12 mouse cellular contexts compared by ENCODE assay signal in genomic region chr11:77456866-77457265, GRCm38 (mm10). TPM values are rescaled to one million over a fixed set of nuclear protein-coding genes. Genes with fewer than 3 reads are reported as not detected.
DNase-seq lines count a peak whose midpoint lies in the region; ATAC-seq and TF ChIP-seq lines count a peak whose summit lies in the region.
"Had no signal": no experiment of that assay in that cellular context is flagged by ENCODE, and none has a peak within 500 bp of the region (broad histone marks: within the 10 kb centered on the region; RNA-seq: fewer than 3 reads in every experiment).

No protein-coding gene starts in this region.

- WGBS in intestine, embryonic 14.5 days = 42% methylated on average over 6 of the region's 6 CpGs
- 57% methylated on average over 6 of the region's 6 CpGs for WGBS in intestine, postnatal 0 days
- 33% methylated on average over 6 of the region's 6 CpGs for WGBS in heart, embryonic 16.5 days

- H3K9ac ChIP-seq in intestine, embryonic 14.5 days (ENCODE audit: low read length) = no peak overlapping the region
- no peak overlapping the region for H3K9ac ChIP-seq in intestine, postnatal 0 days (ENCODE audit: low read depth, low read length)
- H3K9ac ChIP-seq in heart, embryonic 16.5 days (ENCODE audit: low read length) = no peak overlapping the region; the same call in 1 of the 2 replicates
- H3K9ac ChIP-seq: hindbrain, embryonic 12.5 days; liver, postnatal 0 days had no signal

- no peak overlapping the region for H3K4me2 ChIP-seq in intestine, embryonic 14.5 days (ENCODE audit: low read length)
- H3K4me2 ChIP-seq in intestine, postnatal 0 days (replicated peaks; ENCODE audit: low read depth) = no peak overlapping the region
- H3K4me2 ChIP-seq in heart, embryonic 16.5 days (ENCODE audit: low read depth, low read length) = peak overlapping the region; percentile 2; the same call in 1 of the 2 replicates
- H3K4me2 ChIP-seq: hindbrain, embryonic 12.5 days had no signal

- H3K9me3 ChIP-seq in intestine, embryonic 14.5 days (ENCODE audit: control insufficient read depth, low read length) = no peaks in the 10 kb centered on the region
- no peaks in the 10 kb centered on the region for H3K9me3 ChIP-seq in intestine, postnatal 0 days (ENCODE audit: control insufficient read depth)
- no peaks in the 10 kb centered on the region for H3K9me3 ChIP-seq in heart, embryonic 16.5 days (replicated peaks; ENCODE audit: control insufficient read depth, low read length)
- H3K9me3 ChIP-seq: hindbrain, embryonic 12.5 days had no signal

- peaks cover 2% of the 10 kb centered on the region; the same call in 1 of the 2 replicates for H3K4me1 ChIP-seq in intestine, embryonic 14.5 days (replicated peaks; ENCODE audit: control insufficient read depth, insufficient read depth, low read length)
- H3K4me1 ChIP-seq in intestine, postnatal 0 days (replicated peaks; ENCODE audit: control insufficient read depth, insufficient read depth, low read length) = no peaks in the 10 kb centered on the region
- peaks cover 22% of the 10 kb centered on the region for H3K4me1 ChIP-seq in heart, embryonic 16.5 days (ENCODE audit: control insufficient read depth, insufficient read depth, low read length)

- DNase-seq in cerebellum, adult 18-20 months = peak; percentile 47 to 58
- DNase-seq in cerebellum, adult 11 months = no peak
- peak; percentile 43 for DNase-seq in intestine, embryonic 14.5 days (ENCODE audit: low spot score)
- DNase-seq in A20 (ENCODE audit: low read depth, low spot score) = peak; percentile 24
- DNase-seq in urinary bladder, postnatal 25 days (ENCODE audit: low spot score) = no peak
- no peak for DNase-seq in adrenal gland, postnatal 36 days
- DNase-seq: liver, postnatal 0 days; thymus, postnatal 36 days had no signal

- no peak for ATAC-seq in intestine, embryonic 14.5 days (replicated peaks; ENCODE audit: low FRiP score, low TSS enrichment, low read depth)
- no peak for ATAC-seq in intestine, postnatal 0 days
- peak; percentile 29 for ATAC-seq in heart, embryonic 16.5 days (replicated peaks; ENCODE audit: extremely low read depth, insufficient read depth, low FRiP score)
- ATAC-seq: liver, postnatal 0 days; midbrain, embryonic 16.5 days had no signal

- no peak overlapping the region for H3K27ac ChIP-seq in intestine, embryonic 14.5 days (ENCODE audit: low read depth)
- no peak overlapping the region for H3K27ac ChIP-seq in intestine, postnatal 0 days (ENCODE audit: low read depth, low read length)
- peak overlapping the region; percentile 77 for H3K27ac ChIP-seq in heart, embryonic 16.5 days (ENCODE audit: low read length)
- H3K27ac ChIP-seq: hindbrain, embryonic 12.5 days had no signal

- H3K36me3 ChIP-seq in intestine, embryonic 14.5 days (ENCODE audit: control insufficient read depth, insufficient read depth, low read length) = peaks cover 9% of the 10 kb centered on the region; the same call in 1 of the 2 replicates
- peaks cover 23% of the 10 kb centered on the region for H3K36me3 ChIP-seq in intestine, postnatal 0 days (ENCODE audit: control insufficient read depth, insufficient read depth)
- peaks cover 23% of the 10 kb centered on the region for H3K36me3 ChIP-seq in heart, embryonic 16.5 days (ENCODE audit: control insufficient read depth, insufficient read depth)

- no peak overlapping the region for H3K4me3 ChIP-seq in intestine, embryonic 14.5 days (ENCODE audit: low read depth, low read length)
- H3K4me3 ChIP-seq in intestine, postnatal 0 days (ENCODE audit: low read depth, low read length) = no peak overlapping the region
- no peak overlapping the region for H3K4me3 ChIP-seq in heart, embryonic 16.5 days (ENCODE audit: low read length)
- H3K4me3 ChIP-seq: hindbrain, embryonic 12.5 days had no signal

- no peak for TF ChIP-seq CTCF in intestine, postnatal 0 days (IDR thresholded peaks at IDR 0.05; ENCODE audit: low read depth)

- H3K27me3 ChIP-seq in intestine, embryonic 14.5 days (replicated peaks; ENCODE audit: control insufficient read depth, insufficient read depth, low read length) = peaks cover 14% of the 10 kb centered on the region
- 0 out of 2 replicates have a peak, but pooled peaks cover 3% of the 10 kb centered on the region for H3K27me3 ChIP-seq in intestine, postnatal 0 days (replicated peaks; ENCODE audit: control insufficient read depth, insufficient read depth, low read length)
- H3K27me3 ChIP-seq in heart, embryonic 16.5 days (ENCODE audit: control insufficient read depth, insufficient read depth, low read length) = no peaks in the 10 kb centered on the region

RNA-seq across cellular contexts. Expression of gene Coro6, which starts 5.3 kb away (rescaled TPM):
- 0.15 and 0.23 TPM in 2 replicates for polyA plus RNA-seq in intestine, embryonic 14.5 days (2014; fragmentation: Nextera tagmentation; extraction: Ambion mirVana)
- 0.18 TPM in 2 replicates for polyA plus RNA-seq in intestine, postnatal 0 days (2015; fragmentation: Nextera tagmentation; extraction: Ambion mirVana)
- 42.5 and 47.4 TPM in 2 replicates for polyA plus RNA-seq in heart, embryonic 16.5 days (2015; fragmentation: Nextera tagmentation; extraction: Ambion mirVana)
- 1 to 10 TPM in 1 of 2 experiments, under 1 TPM in 1; 0.96 to 1.7 TPM for total RNA-seq in adrenal gland, postnatal 36 days (2021)

RNA-seq across cellular contexts. Expression of gene Ankrd13b, which starts 32.6 kb away (rescaled TPM):
- polyA plus RNA-seq in intestine, embryonic 14.5 days (2014; fragmentation: Nextera tagmentation; extraction: Ambion mirVana) = 7.3 and 8.3 TPM in 2 replicates
- polyA plus RNA-seq in intestine, postnatal 0 days (2015; fragmentation: Nextera tagmentation; extraction: Ambion mirVana) = 2.1 TPM in 2 replicates
- polyA plus RNA-seq in heart, embryonic 16.5 days (2015; fragmentation: Nextera tagmentation; extraction: Ambion mirVana) = 2.0 and 3.7 TPM in 2 replicates
- total RNA-seq in adrenal gland, postnatal 36 days (2021) = 1 to 10 TPM; 5.8 to 6.7 TPM

RNA-seq across cellular contexts. Expression of gene Git1, which starts 36.5 kb away (rescaled TPM):
- polyA plus RNA-seq in intestine, embryonic 14.5 days (2014; fragmentation: Nextera tagmentation; extraction: Ambion mirVana) = 17.7 and 19.8 TPM in 2 replicates
- 21.2 and 21.9 TPM in 2 replicates for polyA plus RNA-seq in intestine, postnatal 0 days (2015; fragmentation: Nextera tagmentation; extraction: Ambion mirVana)
- 7.5 and 7.7 TPM in 2 replicates for polyA plus RNA-seq in heart, embryonic 16.5 days (2015; fragmentation: Nextera tagmentation; extraction: Ambion mirVana)
- total RNA-seq in adrenal gland, postnatal 36 days (2021) = 10 to 100 TPM; 47.6 to 49.9 TPM

RNA-seq across cellular contexts. Expression of gene Abhd15, which starts 58.1 kb away (rescaled TPM):
- polyA plus RNA-seq in intestine, embryonic 14.5 days (2014; fragmentation: Nextera tagmentation; extraction: Ambion mirVana) = 2.2 and 3.2 TPM in 2 replicates
- 2.2 and 3.3 TPM in 2 replicates for polyA plus RNA-seq in intestine, postnatal 0 days (2015; fragmentation: Nextera tagmentation; extraction: Ambion mirVana)
- 3.2 TPM in 2 replicates for polyA plus RNA-seq in heart, embryonic 16.5 days (2015; fragmentation: Nextera tagmentation; extraction: Ambion mirVana)
- total RNA-seq in adrenal gland, postnatal 36 days (2021) = 10 to 100 TPM; 12.6 to 14.0 TPM

RNA-seq across cellular contexts. Expression of gene Trp53i13, which starts 58.9 kb away (rescaled TPM):
- 27.3 and 32.5 TPM in 2 replicates for polyA plus RNA-seq in intestine, embryonic 14.5 days (2014; fragmentation: Nextera tagmentation; extraction: Ambion mirVana)
- 20.2 and 22.9 TPM in 2 replicates for polyA plus RNA-seq in intestine, postnatal 0 days (2015; fragmentation: Nextera tagmentation; extraction: Ambion mirVana)
- polyA plus RNA-seq in heart, embryonic 16.5 days (2015; fragmentation: Nextera tagmentation; extraction: Ambion mirVana) = 24.7 and 29.5 TPM in 2 replicates
- 10 to 100 TPM in 1 of 2 experiments, 1 to 10 TPM in 1; 9.4 to 10.1 TPM for total RNA-seq in adrenal gland, postnatal 36 days (2021)

Comparison
In these comparisons a context has a peak if more than half of its experiments do, and no peak if none do; other contexts are left out.
1. DNase-seq: peak in cerebellum, adult 18-20 months (2 of 2), intestine, embryonic 14.5 days (single experiment) and A20 (single experiment); none in cerebellum, adult 11 months (single experiment), urinary bladder, postnatal 25 days (single experiment) and adrenal gland, postnatal 36 days (0 of 2).
2. RNA of gene Coro6, which starts 5.3 kb away (polyA plus RNA-seq): 42.5 to 47.4 TPM in heart, embryonic 16.5 days; 0.15 to 0.23 TPM in intestine, embryonic 14.5 days and 0.18 TPM in intestine, postnatal 0 days; every median in the first group is over 10 times any median in the second.